Mouse (Mus musculus): ENCODE measurements at regions not wholly inside any gene's neighbourhood (a gene's known extent, or its start where the extent isn't known, plus 50 kb on each side); places are given as distances from the start of the nearest gene placed in this dataset.

DNA sequence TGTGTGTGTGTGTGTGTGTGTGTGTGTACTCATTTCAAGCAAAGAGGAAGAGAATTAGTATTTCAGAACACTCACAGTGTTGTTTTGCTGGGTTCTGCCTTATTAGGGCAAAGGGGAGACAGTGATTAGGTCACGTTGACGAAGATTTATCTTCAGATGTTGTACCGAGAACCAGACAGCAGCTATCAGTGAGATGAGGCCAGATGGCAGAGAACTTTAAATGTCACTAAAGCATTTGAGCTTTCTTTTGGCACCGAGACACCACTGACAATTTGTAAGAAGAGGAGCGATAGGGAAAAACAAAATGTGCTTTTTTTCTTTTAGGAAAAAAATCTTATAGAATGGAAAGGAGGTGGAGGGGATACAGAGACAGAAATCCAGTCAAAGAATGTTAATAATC lies 610.9 kb upstream of the Adgrl2 start:
- no peak for TF ChIP-seq POLR2A (IDR thresholded peaks at IDR 0.05; ENCODE audit: control insufficient read depth, extremely low read depth, insufficient read depth, low read length, poor library complexity)
- no peak for TF ChIP-seq CTCF (IDR thresholded peaks at IDR 0.05; ENCODE audit: borderline replicate concordance, control insufficient read depth, extremely low read depth, insufficient read depth, low read length, poor library complexity)

Measured in thymus, adult 2 months (tissue).